Mouse (Mus musculus): ENCODE results near the gene 2900011O08Rik. TPM values are rescaled to one million over a fixed set of nuclear protein-coding genes. Genes with fewer than 3 reads are reported as not detected.
"Not testable (repeated sequence)": the region's sequence is repeated elsewhere in the genome, so short reads cannot be mapped to it uniquely, and the experiment has no call there.

2900011O08Rik gene
- polyA plus RNA-seq, 1 experiment from 2014 or later: not detected

GRCm38 (mm10) chr16:13945153-13945552 lies 41.3 kb upstream of the 2900011O08Rik start:
- no peak overlapping the region for H3K27ac ChIP-seq (ENCODE audit: low read depth)
- 71% methylated on average over 4 of the region's 4 CpGs for WGBS (ENCODE audit: insufficient replicate concordance)
- no peak for DNase-seq
- no peak for ATAC-seq
- TF ChIP-seq EP300 (IDR thresholded peaks at IDR 0.05; ENCODE audit: low read depth): no peak
- H3K4me1 ChIP-seq (ENCODE audit: insufficient read depth): no peaks in the 10 kb centered on the region; the same call in none of the 2 replicates
- no peak overlapping the region for H3K9ac ChIP-seq (replicated peaks)
- no peaks in the 10 kb centered on the region for H3K9me3 ChIP-seq (ENCODE audit: low read length)
- H3K4me2 ChIP-seq (ENCODE audit: low read depth, low read length): no peak overlapping the region
- H3K36me3 ChIP-seq (replicated peaks; ENCODE audit: insufficient read depth, low read length): 0 out of 2 replicates have a peak, but pooled peaks cover 3% of the 10 kb centered on the region
- H3K27me3 ChIP-seq (ENCODE audit: insufficient read depth, low read length): 0 out of 2 replicates have a peak, but pooled peaks cover 8% of the 10 kb centered on the region
- no peak overlapping the region for H3K4me3 ChIP-seq (ENCODE audit: low read depth, low read length)

- H3K9ac ChIP-seq (replicated peaks): no peak overlapping the region
- no peaks in the 10 kb centered on the region for H3K9me3 ChIP-seq (ENCODE audit: low read length)
- DNase-seq (no peak), ATAC-seq (no peak)
- H3K27ac ChIP-seq (ENCODE audit: low read depth): no peak overlapping the region
- no peak overlapping the region for H3K4me3 ChIP-seq (ENCODE audit: low read depth, low read length)
- no peaks in the 10 kb centered on the region for H3K27me3 ChIP-seq (ENCODE audit: insufficient read depth, low read length)
- TF ChIP-seq EP300 (IDR thresholded peaks at IDR 0.05; ENCODE audit: low read depth) (no peak), CTCF (IDR thresholded peaks at IDR 0.05; ENCODE audit: low read depth) (no peak)
- H3K4me2 ChIP-seq (ENCODE audit: low read depth, low read length): no peak overlapping the region
- 0 out of 2 replicates have a peak, but pooled peaks cover 3% of the 10 kb centered on the region for H3K36me3 ChIP-seq (replicated peaks; ENCODE audit: insufficient read depth, low read length)
- H3K4me1 ChIP-seq (ENCODE audit: insufficient read depth): no peaks in the 10 kb centered on the region; the same call in 1 of the 2 replicates
- WGBS (ENCODE audit: insufficient replicate concordance): 83% methylated on average over 1 of the region's 1 CpGs
These were observed 40.1 kb upstream of the 2900011O08Rik start for GRCm38 (mm10) chr16:13946306-13946705.

- TF ChIP-seq CTCF (IDR thresholded peaks at IDR 0.05; ENCODE audit: low read depth) (no peak), EP300 (IDR thresholded peaks at IDR 0.05; ENCODE audit: low read depth) (no peak)
- no peaks in the 10 kb centered on the region for H3K4me1 ChIP-seq (ENCODE audit: insufficient read depth)
- no peak overlapping the region for H3K4me2 ChIP-seq (ENCODE audit: low read depth, low read length)
- no peak overlapping the region for H3K9ac ChIP-seq (replicated peaks)
- ATAC-seq (no peak), DNase-seq (no peak)
- H3K9me3 ChIP-seq (ENCODE audit: low read length): no peaks in the 10 kb centered on the region
- no peak overlapping the region for H3K4me3 ChIP-seq (ENCODE audit: low read depth, low read length)
- 0 out of 2 replicates have a peak, but pooled peaks cover 3% of the 10 kb centered on the region for H3K36me3 ChIP-seq (replicated peaks; ENCODE audit: insufficient read depth, low read length)
- no peak overlapping the region for H3K27ac ChIP-seq (ENCODE audit: low read depth)
- 73% methylated on average over 3 of the region's 3 CpGs for WGBS (ENCODE audit: insufficient replicate concordance)
- H3K27me3 ChIP-seq (ENCODE audit: insufficient read depth, low read length): no peaks in the 10 kb centered on the region
These were observed 35.2 kb upstream of the 2900011O08Rik start for GRCm38 (mm10) chr16:13951245-13951644.

DNA sequence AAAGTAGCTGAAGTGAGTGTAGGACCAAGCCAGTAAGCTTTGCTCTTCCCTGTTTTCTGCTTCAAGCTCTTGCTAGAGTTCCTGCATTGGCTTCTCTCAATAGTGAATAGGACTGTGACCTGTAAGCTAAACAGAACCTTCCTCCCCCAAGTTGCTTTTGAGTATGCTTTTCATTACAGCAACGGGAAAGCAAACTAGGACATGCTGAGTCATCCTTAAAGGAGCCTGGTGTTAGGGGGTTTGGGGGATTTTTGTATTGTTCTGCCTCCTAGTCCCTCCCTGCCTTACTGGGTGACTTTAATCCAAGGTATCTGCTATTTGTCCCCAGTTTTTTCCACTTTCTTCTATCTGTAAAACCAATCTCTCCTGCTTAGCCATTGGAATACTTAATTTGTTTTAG lies 24.4 kb upstream of the 2900011O08Rik start:
- no peaks in the 10 kb centered on the region for H3K4me1 ChIP-seq (ENCODE audit: insufficient read depth)
- no peak overlapping the region for H3K4me2 ChIP-seq (ENCODE audit: low read depth, low read length)
- no peak overlapping the region for H3K27ac ChIP-seq (ENCODE audit: low read depth)
- no peak for ATAC-seq
- no peaks in the 10 kb centered on the region for H3K36me3 ChIP-seq (replicated peaks; ENCODE audit: insufficient read depth, low read length)
- H3K9me3 ChIP-seq (ENCODE audit: low read length): no peaks in the 10 kb centered on the region
- no peak for TF ChIP-seq CTCF (IDR thresholded peaks at IDR 0.05; ENCODE audit: low read depth)
- no peak for TF ChIP-seq EP300 (IDR thresholded peaks at IDR 0.05; ENCODE audit: low read depth)
- no peak for DNase-seq
- H3K4me3 ChIP-seq (ENCODE audit: low read depth, low read length): no peak overlapping the region
- no peaks in the 10 kb centered on the region for H3K27me3 ChIP-seq (ENCODE audit: insufficient read depth, low read length)
- WGBS (ENCODE audit: insufficient replicate concordance): 0% methylated on average over 1 of the region's 1 CpGs
- H3K9ac ChIP-seq (replicated peaks): no peak overlapping the region

- no peak for ATAC-seq
- Histone ChIP-seq H3K4me1 (ENCODE audit: insufficient read depth) (no peaks in the 10 kb centered on the region), H3K4me3 (ENCODE audit: low read depth, low read length) (no peak overlapping the region), H3K9ac (replicated peaks) (no peak overlapping the region), H3K9me3 (ENCODE audit: low read length) (no peaks in the 10 kb centered on the region), H3K27ac (ENCODE audit: low read depth) (no peak overlapping the region), H3K36me3 (replicated peaks; ENCODE audit: insufficient read depth, low read length) (no peaks in the 10 kb centered on the region), H3K4me2 (ENCODE audit: low read depth, low read length) (no peak overlapping the region), H3K27me3 (ENCODE audit: insufficient read depth, low read length) (no peaks in the 10 kb centered on the region)
- TF ChIP-seq EP300 (IDR thresholded peaks at IDR 0.05; ENCODE audit: low read depth) (no peak), CTCF (IDR thresholded peaks at IDR 0.05; ENCODE audit: low read depth) (no peak)
- WGBS (ENCODE audit: insufficient replicate concordance): 71% methylated on average over 1 of the region's 1 CpGs
- DNase-seq: no peak
These were observed 17.3 kb upstream of the 2900011O08Rik start for GRCm38 (mm10) chr16:13969096-13969495.

DNA sequence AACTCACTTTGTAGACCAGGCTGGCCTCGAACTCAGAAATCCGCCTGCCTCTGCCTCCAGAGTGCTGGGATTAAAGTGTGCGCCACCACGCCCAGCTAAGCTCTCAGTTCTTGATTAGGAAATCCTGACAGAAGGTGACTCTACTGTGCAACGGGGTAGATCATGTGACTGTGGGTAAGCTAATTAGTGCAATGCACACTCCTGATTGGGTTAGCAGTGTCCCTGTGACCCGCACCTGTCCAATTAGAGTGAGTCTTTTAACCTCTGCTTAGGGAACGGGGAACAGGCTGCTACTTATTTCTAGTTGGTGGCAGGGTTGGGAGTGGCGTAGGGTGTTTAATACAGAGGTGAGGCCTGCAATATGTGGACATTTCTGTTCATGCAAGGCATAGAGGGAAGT lies 14.4 kb upstream of the 2900011O08Rik start:
- no peak overlapping the region for H3K9ac ChIP-seq (replicated peaks)
- ATAC-seq (no peak), DNase-seq (no peak)
- no peak overlapping the region for H3K27ac ChIP-seq (ENCODE audit: low read depth)
- H3K36me3 ChIP-seq (replicated peaks; ENCODE audit: insufficient read depth, low read length): no peaks in the 10 kb centered on the region
- TF ChIP-seq EP300 (IDR thresholded peaks at IDR 0.05; ENCODE audit: low read depth) (no peak), CTCF (IDR thresholded peaks at IDR 0.05; ENCODE audit: low read depth) (no peak)
- H3K9me3 ChIP-seq (ENCODE audit: low read length): no peaks in the 10 kb centered on the region
- no peak overlapping the region for H3K4me3 ChIP-seq (ENCODE audit: low read depth, low read length)
- H3K27me3 ChIP-seq (ENCODE audit: insufficient read depth, low read length): no peaks in the 10 kb centered on the region
- H3K4me1 ChIP-seq (ENCODE audit: insufficient read depth): no peaks in the 10 kb centered on the region
- WGBS (ENCODE audit: insufficient replicate concordance): 82% methylated on average over 8 of the region's 8 CpGs
- H3K4me2 ChIP-seq (ENCODE audit: low read depth, low read length): no peak overlapping the region

DNA sequence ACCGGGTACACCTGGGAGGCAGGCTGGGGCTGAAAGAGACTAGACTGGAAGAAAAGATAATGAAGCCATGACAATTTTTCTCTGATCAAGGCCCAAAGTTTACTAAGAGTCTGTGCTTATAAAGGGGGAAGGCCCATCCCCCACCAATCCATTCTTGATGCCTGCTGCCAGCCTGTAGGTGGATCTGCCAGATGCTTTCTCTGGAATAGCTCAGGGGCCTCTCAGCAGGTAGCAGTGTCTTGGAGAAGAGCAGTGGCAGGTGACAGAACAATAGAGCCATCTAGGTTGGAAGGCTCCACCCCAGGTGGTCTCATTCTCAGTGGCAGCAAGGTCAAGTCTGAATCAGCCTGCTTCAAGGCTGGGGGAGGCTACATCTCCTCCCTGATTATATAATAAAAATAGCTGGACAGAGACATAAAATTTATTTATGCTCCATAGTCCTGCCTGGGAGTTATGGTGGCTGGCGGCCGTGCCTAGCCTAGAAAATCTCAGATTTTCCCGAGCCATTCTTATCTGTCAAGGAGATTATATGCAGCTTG lies 10.0 kb upstream of the 2900011O08Rik start:
- not testable (repeated sequence) for H3K4me2 ChIP-seq (ENCODE audit: low read depth, low read length); H3K9me3 ChIP-seq (ENCODE audit: low read length); DNase-seq; ATAC-seq; H3K27me3 ChIP-seq (ENCODE audit: insufficient read depth, low read length); H3K9ac ChIP-seq (replicated peaks); H3K4me1 ChIP-seq (ENCODE audit: insufficient read depth); H3K27ac ChIP-seq (ENCODE audit: low read depth); H3K4me3 ChIP-seq (ENCODE audit: low read depth, low read length); H3K36me3 ChIP-seq (replicated peaks; ENCODE audit: insufficient read depth, low read length)
- WGBS (ENCODE audit: insufficient replicate concordance): 80% methylated on average over 4 of the region's 4 CpGs

DNA sequence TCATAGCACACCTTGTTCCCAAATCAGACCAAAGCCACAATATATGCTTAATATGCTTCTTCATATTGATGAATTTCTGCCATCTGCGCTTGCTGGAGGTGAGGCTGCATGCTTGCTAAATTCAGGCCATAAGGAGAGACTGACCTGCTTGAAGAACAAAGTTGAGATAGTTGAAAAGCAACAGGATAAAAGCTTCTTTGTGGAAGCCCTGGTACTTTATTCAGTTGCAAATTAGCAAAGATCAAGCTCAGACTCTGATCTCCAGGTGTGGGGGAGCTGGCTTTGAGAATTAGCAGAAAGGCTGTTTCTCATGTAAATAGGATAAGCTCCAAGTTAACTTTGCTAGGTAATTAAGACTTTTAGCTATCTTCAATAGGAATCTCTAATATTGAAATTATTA lies 9.4 kb upstream of the 2900011O08Rik start:
- not testable (repeated sequence) for H3K4me2 ChIP-seq (ENCODE audit: low read depth, low read length); H3K4me3 ChIP-seq (ENCODE audit: low read depth, low read length); H3K27ac ChIP-seq (ENCODE audit: low read depth); H3K36me3 ChIP-seq (replicated peaks; ENCODE audit: insufficient read depth, low read length); DNase-seq; H3K9ac ChIP-seq (replicated peaks); H3K27me3 ChIP-seq (ENCODE audit: insufficient read depth, low read length); H3K9me3 ChIP-seq (ENCODE audit: low read length); ATAC-seq; H3K4me1 ChIP-seq (ENCODE audit: insufficient read depth)
- 71% methylated on average over 1 of the region's 1 CpGs for WGBS (ENCODE audit: insufficient replicate concordance)

DNA sequence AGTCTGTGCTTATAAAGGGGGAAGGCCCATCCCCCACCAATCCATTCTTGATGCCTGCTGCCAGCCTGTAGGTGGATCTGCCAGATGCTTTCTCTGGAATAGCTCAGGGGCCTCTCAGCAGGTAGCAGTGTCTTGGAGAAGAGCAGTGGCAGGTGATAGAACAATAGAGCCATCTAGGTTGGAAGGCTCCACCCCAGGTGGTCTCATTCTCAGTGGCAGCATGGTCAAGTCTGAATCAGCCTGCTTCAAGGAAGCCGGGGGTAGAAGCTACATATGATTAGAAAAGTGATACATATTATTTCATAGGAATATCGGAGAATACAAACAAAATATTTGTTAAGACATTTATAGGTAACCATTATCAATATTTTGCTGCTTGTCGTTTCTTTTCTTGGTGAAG lies 4.7 kb upstream of the 2900011O08Rik start:
- not testable (repeated sequence) for H3K9ac ChIP-seq (replicated peaks); H3K4me2 ChIP-seq (ENCODE audit: low read depth, low read length); H3K4me3 ChIP-seq (ENCODE audit: low read depth, low read length); ATAC-seq; H3K4me1 ChIP-seq (ENCODE audit: insufficient read depth); H3K36me3 ChIP-seq (replicated peaks; ENCODE audit: insufficient read depth, low read length); H3K9me3 ChIP-seq (ENCODE audit: low read length); H3K27me3 ChIP-seq (ENCODE audit: insufficient read depth, low read length); DNase-seq; H3K27ac ChIP-seq (ENCODE audit: low read depth)
- WGBS (ENCODE audit: insufficient replicate concordance): 77% methylated on average over 3 of the region's 3 CpGs
